Mouse (Mus musculus) midbrain, embryonic 10.5 days (tissue): ENCODE data around the gene Alad. TPM values are rescaled to one million over a fixed set of nuclear protein-coding genes. Genes with fewer than 3 reads are reported as not detected.

Experiments used
- DNase-seq: peaks from one replicate; pipeline ENCODE4 v3.0.0-alpha.2; 2017; ENCODE audit warnings: low spot score
- H3K27ac ChIP-seq: fragments of 300-500 bp; sonication (generic); replicated peaks from 2 replicates; pipeline ENCODE4 v1.5.1; 2016; ENCODE audit warnings: mild to moderate bottlenecking
- H3K27me3 ChIP-seq: fragments of 300-500 bp; sonication (generic); 2 replicates; pipeline ENCODE4 v1.6.1; 2016; ENCODE audit warnings: low read depth, mild to moderate bottlenecking; ENCODE audit not compliant: poor library complexity, severe bottlenecking
- H3K36me3 ChIP-seq: fragments of 300-500 bp; sonication (generic); 2 replicates; pipeline ENCODE4 v1.6.1; 2016; ENCODE audit warnings: mild to moderate bottlenecking, moderate library complexity
- H3K4me1 ChIP-seq: fragments of 300-500 bp; sonication (generic); 2 replicates; pipeline ENCODE4 v1.6.1; 2016
- H3K4me3 ChIP-seq: fragments of 300-500 bp; sonication (generic); 2 replicates; pipeline ENCODE4 v1.5.1; 2016; ENCODE audit warnings: mild to moderate bottlenecking, moderate library complexity
- H3K9me3 ChIP-seq: fragments of 300-500 bp; sonication (generic); replicated peaks from 2 replicates; pipeline ENCODE4 v1.6.1; 2016; ENCODE audit warnings: mild to moderate bottlenecking
- WGBS: fragments of 180-500 bp; shearing (Covaris S2); methylation state at CpG from one replicate; pipeline ENCODE4 v1.1.7; 2016; 5-methylcytosine and 5-hydroxymethylcytosine counted together
- polyA plus RNA-seq: library from polyadenylated mRNA; unstranded; fragments of >200 nt; fragmentation: Nextera tagmentation; extraction: Ambion mirVana; gene quantifications from 2 replicates; pipeline ENCODE4 v1.2.1, GENCODE M21; 2016

Gene Alad
- polyA plus RNA-seq, 1 experiment from 2014 or later: 123 TPM

GRCm38 (mm10) chr4:62477542-62478244 lies 42.0 kb downstream of the Alad start:
- no peak overlapping the region for H3K27ac ChIP-seq
- WGBS: 91% methylated on average over 6 of the region's 6 CpGs
- no peak overlapping the region for H3K4me3 ChIP-seq
- H3K9me3 ChIP-seq: no peaks in the 10 kb centered on the region
- H3K4me1 ChIP-seq: peaks cover 11% of the 10 kb centered on the region
- H3K36me3 ChIP-seq: no peaks in the 10 kb centered on the region
- DNase-seq: no peak
- peaks cover 51% of the 10 kb centered on the region for H3K27me3 ChIP-seq

- 91% methylated on average over 6 of the region's 6 CpGs for WGBS
- no peak for DNase-seq
Observed at GRCm38 (mm10) chr4:62475793-62476192, 43.9 kb downstream of the Alad start.

DNA sequence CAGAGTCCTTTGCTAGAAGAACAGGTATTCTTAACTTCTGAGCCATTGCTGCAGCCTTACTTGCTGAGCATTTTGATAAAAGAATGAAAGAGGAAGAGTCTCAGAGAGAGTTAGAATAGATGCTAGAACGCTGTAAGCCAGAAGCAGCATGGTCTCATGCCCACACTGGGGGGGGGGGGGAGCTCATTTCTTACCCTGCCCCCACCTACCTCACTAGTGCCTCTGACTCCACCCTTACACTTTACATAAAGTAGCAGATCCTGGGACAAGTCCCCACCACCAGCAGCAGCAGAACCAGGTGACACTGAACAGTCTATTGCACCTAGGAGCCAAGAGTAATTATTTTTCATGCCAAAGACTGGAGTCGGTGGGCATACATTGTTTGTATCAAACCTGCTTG lies 44.6 kb downstream of the Alad start:
- no peaks in the 10 kb centered on the region for H3K36me3 ChIP-seq
- no peak overlapping the region for H3K4me3 ChIP-seq
- peaks cover 17% of the 10 kb centered on the region for H3K4me1 ChIP-seq
- no peak for DNase-seq
- 87% methylated on average over 2 of the region's 2 CpGs for WGBS
- peaks cover 27% of the 10 kb centered on the region for H3K27me3 ChIP-seq
- H3K27ac ChIP-seq: no peak overlapping the region
- H3K9me3 ChIP-seq: no peaks in the 10 kb centered on the region

More at GRCm38 (mm10) chr4:62475793-62476192, 43.9 kb downstream of the Alad start:
- Histone ChIP-seq H3K4me1 (peaks cover 12% of the 10 kb centered on the region), H3K9me3 (no peaks in the 10 kb centered on the region), H3K27me3 (peaks cover 33% of the 10 kb centered on the region), H3K36me3 (no peaks in the 10 kb centered on the region), H3K4me3 (no peak overlapping the region), H3K27ac (no peak overlapping the region)

GRCm38 (mm10) chr4:62472071-62472470 lies 47.6 kb downstream of the Alad start:
- DNase-seq: no peak
- H3K36me3 ChIP-seq: peaks cover 6% of the 10 kb centered on the region
- no peaks in the 10 kb centered on the region for H3K9me3 ChIP-seq
- H3K4me1 ChIP-seq: peaks cover 8% of the 10 kb centered on the region
- no peak overlapping the region for H3K4me3 ChIP-seq
- H3K27me3 ChIP-seq: no peaks in the 10 kb centered on the region; the same call in 1 of the 2 replicates
- 90% methylated on average over 2 of the region's 2 CpGs for WGBS
- no peak overlapping the region for H3K27ac ChIP-seq

- DNase-seq: peak; percentile 84
- Histone ChIP-seq H3K4me1 (peaks cover 8% of the 10 kb centered on the region), H3K27ac (peak within 1 kb of the TSS; percentile 82), H3K9me3 (no peaks in the 10 kb centered on the region), H3K4me3 (peak within 1 kb of the TSS; percentile 67), H3K27me3 (no peaks in the 10 kb centered on the region; the same call in 1 of the 2 replicates), H3K36me3 (peaks cover 6% of the 10 kb centered on the region)
- WGBS: under 1% methylated on average over 30 of the region's 30 CpGs
Observed at GRCm38 (mm10) chr4:62470598-62471051, 49.1 kb downstream of the Alad start, which contains the start of gene Wdr31. TSS of gene Wdr31 (minus strand) at chr4:62470896.

DNA sequence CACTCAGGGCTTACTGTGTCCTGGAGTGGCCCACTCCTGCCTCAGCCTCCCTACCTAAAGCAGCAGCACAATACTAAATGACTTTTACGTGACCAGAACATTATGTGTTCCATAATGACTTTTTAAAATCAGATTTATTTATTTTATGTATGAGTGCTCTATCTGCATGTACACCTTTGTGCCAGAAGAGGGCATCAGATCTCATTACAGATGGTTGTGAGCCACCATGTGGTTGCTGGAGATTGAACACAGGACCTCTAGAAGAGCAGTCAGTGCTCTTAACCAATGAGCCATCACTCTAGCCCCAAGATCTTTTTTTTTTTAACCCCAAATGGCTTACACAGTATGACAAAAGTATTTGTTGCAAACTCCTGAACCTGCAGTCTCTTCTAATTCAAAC lies 51.6 kb downstream of the Alad start:
- Histone ChIP-seq H3K4me3 (no peak overlapping the region), H3K36me3 (peaks cover 8% of the 10 kb centered on the region), H3K27ac (no peak overlapping the region), H3K27me3 (no peaks in the 10 kb centered on the region; the same call in 1 of the 2 replicates), H3K9me3 (no peaks in the 10 kb centered on the region), H3K4me1 (peaks cover 8% of the 10 kb centered on the region)
- WGBS: 93% methylated on average over 1 of the region's 1 CpGs
- no peak for DNase-seq

DNA sequence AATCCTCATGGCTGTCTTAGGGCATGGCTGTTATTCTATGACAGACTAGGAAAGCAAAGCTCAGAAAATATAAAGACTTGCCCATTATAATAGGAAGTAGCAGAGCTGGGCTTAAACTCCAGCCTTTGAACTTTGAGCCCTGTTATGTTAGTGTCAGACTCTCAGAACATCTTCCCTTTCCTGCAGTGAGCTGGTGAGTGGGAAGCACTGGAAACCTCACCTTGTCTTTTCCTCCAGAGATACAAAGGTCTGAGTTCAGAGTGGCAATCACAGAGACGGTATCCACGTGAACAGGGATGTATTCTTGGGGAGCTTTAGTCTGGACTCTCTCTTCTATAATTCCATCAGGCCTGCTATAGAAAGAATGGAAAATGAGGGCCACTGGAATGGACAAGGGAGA lies 56.6 kb downstream of the Alad start:
- Histone ChIP-seq H3K4me3 (no peak overlapping the region), H3K4me1 (no peaks in the 10 kb centered on the region), H3K27me3 (no peaks in the 10 kb centered on the region), H3K27ac (no peak overlapping the region), H3K9me3 (no peaks in the 10 kb centered on the region), H3K36me3 (peaks cover 32% of the 10 kb centered on the region)
- whole genome bisulfite sequencing: 88% methylated on average over 2 of the region's 2 CpGs
- DNase-seq: no peak

- H3K27ac ChIP-seq: no peak overlapping the region
- no peaks in the 10 kb centered on the region for H3K4me1 ChIP-seq
- peaks cover 32% of the 10 kb centered on the region for H3K36me3 ChIP-seq
- H3K27me3 ChIP-seq: no peaks in the 10 kb centered on the region
- no peak for DNase-seq
- H3K9me3 ChIP-seq: no peaks in the 10 kb centered on the region
- WGBS: 90% methylated on average over 8 of the region's 8 CpGs
- H3K4me3 ChIP-seq: no peak overlapping the region
Observed at GRCm38 (mm10) chr4:62460348-62460747, 59.4 kb downstream of the Alad start.

Other genes starting within 250 kb of the Alad start
- gene Fkbp15, start 159.4 kb downstream of the Alad start, polyA plus RNA-seq: 17.6 and 21.1 TPM in 2 replicates
- 54.9 and 57.7 TPM in 2 replicates for gene Slc31a1, start 159.2 kb downstream of the Alad start, polyA plus RNA-seq
- gene Cdc26, start 111.3 kb downstream of the Alad start, polyA plus RNA-seq: 175 and 185 TPM in 2 replicates
- gene Prpf4, start 111.1 kb downstream of the Alad start, polyA plus RNA-seq: 34.3 and 35.2 TPM in 2 replicates
- gene Rnf183, start 84.7 kb downstream of the Alad start, polyA plus RNA-seq: not detected in 2 replicates
- gene Wdr31, start 49.0 kb downstream of the Alad start, polyA plus RNA-seq: 10.1 and 12.6 TPM in 2 replicates
- gene Bspry, start 39.9 kb downstream of the Alad start, polyA plus RNA-seq: 0.47 and 0.57 TPM in 2 replicates
- 10.9 and 13.3 TPM in 2 replicates for gene Hdhd3, start 16.5 kb downstream of the Alad start, polyA plus RNA-seq
- gene Pole3, start 5.2 kb upstream of the Alad start, polyA plus RNA-seq: 140 and 142 TPM in 2 replicates
- gene 4933430I17Rik, start 5.5 kb upstream of the Alad start, polyA plus RNA-seq: 1.5 and 1.7 TPM in 2 replicates
- 29.4 and 41.1 TPM in 2 replicates for gene Rgs3, start 39.9 kb upstream of the Alad start, polyA plus RNA-seq